ENCODE assay signal across 23 mouse cellular contexts in the genomic region with DNA sequence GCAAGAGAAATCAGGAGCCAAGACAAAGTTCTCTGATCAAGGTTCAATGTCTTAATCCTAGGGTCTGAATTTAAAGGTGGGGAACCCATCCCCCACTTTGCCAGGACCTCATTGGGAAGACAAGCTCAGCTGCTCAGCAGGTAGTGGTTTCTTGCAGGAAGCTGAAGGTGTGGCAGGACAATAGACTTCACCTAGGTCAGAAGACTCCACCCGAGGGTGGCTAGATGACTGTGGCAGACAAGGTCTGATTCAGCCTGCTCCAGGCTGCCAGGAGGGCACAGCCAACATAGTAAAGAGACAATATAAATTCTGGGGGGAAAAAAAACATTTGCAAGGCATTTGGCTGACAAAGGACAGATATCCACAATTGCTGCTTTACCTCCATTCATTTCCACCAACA.
"Had no signal": no experiment of that assay in that cellular context is flagged by ENCODE, and none has a peak within 500 bp of the region (broad histone marks: within the 10 kb centered on the region; RNA-seq: fewer than 3 reads in every experiment).

No protein-coding gene starts in this region.

- H3K4me1 ChIP-seq: embryonic facial prominence, embryonic 10.5 days; embryonic facial prominence, embryonic 12.5 days; embryonic facial prominence, embryonic 13.5 days; embryonic facial prominence, embryonic 15.5 days; forebrain, embryonic 10.5 days; forebrain, embryonic 12.5 days; forebrain, embryonic 13.5 days; forebrain, embryonic 15.5 days had no signal

- H3K9me3 ChIP-seq: embryonic facial prominence, embryonic 10.5 days; embryonic facial prominence, embryonic 12.5 days; embryonic facial prominence, embryonic 13.5 days; embryonic facial prominence, embryonic 15.5 days; forebrain, embryonic 10.5 days; forebrain, embryonic 12.5 days; forebrain, embryonic 13.5 days; forebrain, embryonic 15.5 days had no signal

- H3K36me3 ChIP-seq: embryonic facial prominence, embryonic 10.5 days; embryonic facial prominence, embryonic 12.5 days; embryonic facial prominence, embryonic 13.5 days; embryonic facial prominence, embryonic 15.5 days; forebrain, embryonic 10.5 days; forebrain, embryonic 12.5 days; forebrain, embryonic 15.5 days had no signal

- DNase-seq: cerebellum, adult 9-11 months; cerebellum, postnatal 10 days; cerebellum, postnatal 25 days; cerebellum, postnatal 36 days; embryo, embryonic 11 days; forebrain, postnatal 0 days; gastrocnemius, adult 2 months; gastrocnemius, postnatal 10 days; gastrocnemius, postnatal 14 days; gastrocnemius, postnatal 25 days; gastrocnemius, postnatal 36 days; heart, adult 11 months; heart, adult 18-20 months; heart, adult 2 months had no signal

- H3K27ac ChIP-seq: embryonic facial prominence, embryonic 10.5 days; embryonic facial prominence, embryonic 12.5 days; embryonic facial prominence, embryonic 13.5 days; embryonic facial prominence, embryonic 15.5 days; forebrain, embryonic 10.5 days; forebrain, embryonic 12.5 days; forebrain, embryonic 13.5 days; forebrain, embryonic 15.5 days; gastrocnemius, adult 2 months; heart, adult 2 months had no signal

- H3K4me3 ChIP-seq: embryonic facial prominence, embryonic 10.5 days; embryonic facial prominence, embryonic 12.5 days; embryonic facial prominence, embryonic 13.5 days; embryonic facial prominence, embryonic 15.5 days; erythroblast, embryonic 14.5 days; forebrain, embryonic 10.5 days; forebrain, embryonic 12.5 days; forebrain, embryonic 13.5 days; forebrain, embryonic 15.5 days; gastrocnemius, adult 2 months; heart, adult 2 months had no signal

- H3K9ac ChIP-seq: embryonic facial prominence, embryonic 12.5 days; embryonic facial prominence, embryonic 13.5 days; embryonic facial prominence, embryonic 15.5 days; forebrain, embryonic 12.5 days; forebrain, embryonic 13.5 days; forebrain, embryonic 15.5 days; forebrain, postnatal 0 days had no signal
